Mouse (Mus musculus) small intestine, adult 2 months (tissue): Measurements from ENCODE around the gene Prkag2.

Source experiments
- CTCF ChIP-seq: fragments of 200-500 bp; IDR thresholded peaks from 2 replicates; pipeline ENCODE4 v1.5.1; 2012; ENCODE audit warnings: low read depth, mild to moderate bottlenecking, control low read depth, inconsistent platforms, low read length, moderate library complexity, mixed read lengths; ENCODE audit not compliant: insufficient replicate concordance, insufficient read length; ENCODE audit errors: extremely low read depth
- POLR2A ChIP-seq: fragments of 200-500 bp; IDR thresholded peaks from 2 replicates; pipeline ENCODE4 v1.6.1; 2012; ENCODE audit warnings: low read depth, mild to moderate bottlenecking, control low read depth, inconsistent platforms, low read length, moderate library complexity

DNA sequence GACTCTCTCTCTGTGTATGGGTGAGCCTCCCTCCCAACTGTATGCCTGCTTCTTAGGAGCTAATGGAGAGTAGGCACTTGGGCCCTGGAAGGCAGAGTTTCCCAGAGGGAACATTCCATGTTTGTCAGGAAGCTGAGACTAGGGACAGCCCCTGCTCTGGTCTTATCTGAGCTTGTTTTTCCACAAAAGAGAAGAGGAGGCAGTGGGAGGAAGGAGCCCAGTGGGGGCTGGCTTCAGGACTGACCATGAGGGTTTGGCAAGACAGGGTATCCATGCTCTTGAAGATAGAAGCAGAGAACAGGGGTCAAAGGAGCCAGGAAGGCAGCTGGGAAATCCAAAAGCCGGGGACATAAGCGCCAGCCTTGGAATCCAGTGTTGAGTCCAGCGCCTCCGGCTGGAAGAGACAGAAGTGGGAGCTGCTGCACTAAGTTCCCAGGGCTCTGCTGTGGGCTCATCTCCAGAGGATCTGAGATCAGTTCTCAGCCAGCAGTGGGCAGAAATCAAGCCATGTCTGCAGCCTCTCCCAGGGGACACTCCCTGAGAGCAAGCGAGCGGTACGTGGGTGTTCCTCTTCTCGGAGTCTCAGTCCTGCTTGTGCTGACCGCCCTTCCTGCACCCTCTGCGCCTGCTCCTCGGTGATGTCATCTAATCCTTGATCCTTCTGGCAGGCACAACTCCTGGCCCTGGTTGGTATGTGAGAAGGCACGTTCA lies 75.0 kb downstream of the Prkag2 start:
- TF ChIP-seq CTCF (no peak), POLR2A (no peak)
